Mouse (Mus musculus): ENCODE results near the gene Arhgap9. TPM values are rescaled to one million over a fixed set of nuclear protein-coding genes. Genes with fewer than 3 reads are reported as not detected.

Gene Arhgap9
- polyA plus RNA-seq, 1 experiment from 2014 or later: 5.5 TPM

GRCm38 (mm10) chr10:127318009-127318408 is 3.8 kb upstream of the Arhgap9 start:
- Histone ChIP-seq H3K36me3 (no peaks in the 10 kb centered on the region), H3K4me1 (peaks cover 5% of the 10 kb centered on the region; the same call in 1 of the 2 replicates), H3K27ac (no peak overlapping the region), H3K4me3 (no peak overlapping the region), H3K27me3 (ENCODE audit: low read depth, poor library complexity, severe bottlenecking) (peaks cover 15% of the 10 kb centered on the region), H3K9me3 (replicated peaks) (no peaks in the 10 kb centered on the region)
- whole genome bisulfite sequencing: 52% methylated on average over 4 of the region's 4 CpGs
- no peak for DNase-seq (ENCODE audit: low spot score)

- no peak for DNase-seq (ENCODE audit: low spot score)
- Histone ChIP-seq H3K4me1 (peaks cover 12% of the 10 kb centered on the region), H3K36me3 (no peaks in the 10 kb centered on the region), H3K27me3 (ENCODE audit: low read depth, poor library complexity, severe bottlenecking) (peaks cover 20% of the 10 kb centered on the region), H3K4me3 (no peak overlapping the region), H3K27ac (no peak overlapping the region), H3K9me3 (replicated peaks) (no peaks in the 10 kb centered on the region)
- WGBS: 77% methylated on average over 7 of the region's 7 CpGs
These were observed 1.8 kb upstream of the Arhgap9 start for GRCm38 (mm10) chr10:127319969-127320368.

GRCm38 (mm10) chr10:127322178-127322577 is 414 bp downstream of the Arhgap9 start:
- peaks cover 42% of the 10 kb centered on the region for H3K27me3 ChIP-seq (ENCODE audit: low read depth, poor library complexity, severe bottlenecking)
- no peak overlapping the region for H3K27ac ChIP-seq
- WGBS: 63% methylated on average over 13 of the region's 13 CpGs
- H3K4me3 ChIP-seq: no peak overlapping the region; the same call in 1 of the 2 replicates
- no peaks in the 10 kb centered on the region for H3K9me3 ChIP-seq (replicated peaks)
- DNase-seq (ENCODE audit: low spot score): no peak
- peaks cover 34% of the 10 kb centered on the region for H3K4me1 ChIP-seq
- H3K36me3 ChIP-seq: no peaks in the 10 kb centered on the region

GRCm38 (mm10) chr10:127322669-127323068 is 905 bp downstream of the Arhgap9 start:
- Histone ChIP-seq H3K9me3 (replicated peaks) (no peaks in the 10 kb centered on the region), H3K4me3 (no peak overlapping the region), H3K27me3 (ENCODE audit: low read depth, poor library complexity, severe bottlenecking) (peaks cover 47% of the 10 kb centered on the region), H3K27ac (no peak overlapping the region), H3K4me1 (peaks cover 34% of the 10 kb centered on the region), H3K36me3 (0 out of 2 replicates have a peak, but pooled peaks cover under 1% of the 10 kb centered on the region)
- no peak for DNase-seq (ENCODE audit: low spot score)
- WGBS: 78% methylated on average over 4 of the region's 4 CpGs

- 0 out of 2 replicates have a peak, but pooled peaks cover 2% of the 10 kb centered on the region for H3K36me3 ChIP-seq
- no peaks in the 10 kb centered on the region for H3K9me3 ChIP-seq (replicated peaks)
- H3K4me3 ChIP-seq: no peak overlapping the region
- no peak for DNase-seq (ENCODE audit: low spot score)
- WGBS: 77% methylated on average over 17 of the region's 17 CpGs
- H3K4me1 ChIP-seq: peaks cover 34% of the 10 kb centered on the region
- H3K27me3 ChIP-seq (ENCODE audit: low read depth, poor library complexity, severe bottlenecking): peaks cover 53% of the 10 kb centered on the region
- no peak overlapping the region; the same call in 1 of the 2 replicates for H3K27ac ChIP-seq
These were observed 1.5 kb downstream of the Arhgap9 start for GRCm38 (mm10) chr10:127323131-127323855.

- H3K27me3 ChIP-seq (ENCODE audit: low read depth, poor library complexity, severe bottlenecking): peaks cover 65% of the 10 kb centered on the region
- 12% methylated on average over 7 of the region's 7 CpGs for WGBS
- peaks cover 10% of the 10 kb centered on the region; the same call in 1 of the 2 replicates for H3K36me3 ChIP-seq
- peak overlapping the region; percentile 14 for H3K4me3 ChIP-seq
- no peaks in the 10 kb centered on the region for H3K9me3 ChIP-seq (replicated peaks)
- peak; percentile 73 for DNase-seq (ENCODE audit: low spot score)
- H3K4me1 ChIP-seq: peaks cover 34% of the 10 kb centered on the region
- peak overlapping the region; percentile 70; the same call in 1 of the 2 replicates for H3K27ac ChIP-seq
These were observed 2.7 kb downstream of the Arhgap9 start for GRCm38 (mm10) chr10:127324495-127324894.

GRCm38 (mm10) chr10:127325454-127326016 is 3.8 kb downstream of the Arhgap9 start:
- peaks cover 20% of the 10 kb centered on the region for H3K36me3 ChIP-seq

GRCm38 (mm10) chr10:127326017-127326801 is 4.4 kb downstream of the Arhgap9 start:
- Histone ChIP-seq H3K9me3 (replicated peaks) (no peaks in the 10 kb centered on the region), H3K36me3 (peaks cover 27% of the 10 kb centered on the region), H3K27me3 (ENCODE audit: low read depth, poor library complexity, severe bottlenecking) (peaks cover 75% of the 10 kb centered on the region), H3K27ac (peak overlapping the region; percentile 82), H3K4me3 (peak overlapping the region; percentile 65), H3K4me1 (peaks cover 43% of the 10 kb centered on the region)
- peak; percentile 73 for DNase-seq (ENCODE audit: low spot score)
- WGBS: under 1% methylated on average over 54 of the region's 54 CpGs

More at GRCm38 (mm10) chr10:127325454-127326016, 3.8 kb downstream of the Arhgap9 start:
- Histone ChIP-seq H3K27me3 (ENCODE audit: low read depth, poor library complexity, severe bottlenecking) (peaks cover 75% of the 10 kb centered on the region), H3K4me1 (peaks cover 39% of the 10 kb centered on the region), H3K4me3 (peak overlapping the region; percentile 65), H3K9me3 (replicated peaks) (no peaks in the 10 kb centered on the region), H3K27ac (peak overlapping the region; percentile 82)
- 22% methylated on average over 14 of the region's 14 CpGs for WGBS
- peak; percentile 49 for DNase-seq (ENCODE audit: low spot score)

- H3K9me3 ChIP-seq (replicated peaks): no peaks in the 10 kb centered on the region
- peaks cover 77% of the 10 kb centered on the region for H3K27me3 ChIP-seq (ENCODE audit: low read depth, poor library complexity, severe bottlenecking)
- H3K4me1 ChIP-seq: peaks cover 43% of the 10 kb centered on the region
- peak overlapping the region; percentile 82 for H3K27ac ChIP-seq
- DNase-seq (ENCODE audit: low spot score): peak; percentile 64
- 4% methylated on average over 29 of the region's 29 CpGs for WGBS
- H3K4me3 ChIP-seq: peak overlapping the region; percentile 65
- H3K36me3 ChIP-seq: peaks cover 33% of the 10 kb centered on the region
These were observed 5.1 kb downstream of the Arhgap9 start for GRCm38 (mm10) chr10:127326828-127327227.

- Histone ChIP-seq H3K9me3 (replicated peaks) (no peaks in the 10 kb centered on the region), H3K27me3 (ENCODE audit: low read depth, poor library complexity, severe bottlenecking) (peaks cover 72% of the 10 kb centered on the region), H3K27ac (no peak overlapping the region), H3K4me3 (peak overlapping the region; percentile 65), H3K4me1 (peaks cover 45% of the 10 kb centered on the region), H3K36me3 (peaks cover 41% of the 10 kb centered on the region)
- DNase-seq (ENCODE audit: low spot score): no peak
- 48% methylated on average over 18 of the region's 18 CpGs for WGBS
These were observed 5.8 kb downstream of the Arhgap9 start for GRCm38 (mm10) chr10:127327461-127328145.

- Histone ChIP-seq H3K27ac (no peak overlapping the region), H3K4me3 (no peak overlapping the region), H3K27me3 (ENCODE audit: low read depth, poor library complexity, severe bottlenecking) (peaks cover 61% of the 10 kb centered on the region), H3K4me1 (peaks cover 33% of the 10 kb centered on the region), H3K9me3 (replicated peaks) (no peaks in the 10 kb centered on the region), H3K36me3 (peaks cover 67% of the 10 kb centered on the region)
- no peak for DNase-seq (ENCODE audit: low spot score)
- 79% methylated on average over 7 of the region's 7 CpGs for WGBS
These were observed 8.4 kb downstream of the Arhgap9 start for GRCm38 (mm10) chr10:127330212-127330611.

- peaks cover 14% of the 10 kb centered on the region; the same call in 1 of the 2 replicates for H3K4me1 ChIP-seq
- peaks cover 87% of the 10 kb centered on the region for H3K36me3 ChIP-seq
- H3K27me3 ChIP-seq (ENCODE audit: low read depth, poor library complexity, severe bottlenecking): peaks cover 45% of the 10 kb centered on the region
- no peaks in the 10 kb centered on the region for H3K9me3 ChIP-seq (replicated peaks)
- DNase-seq (ENCODE audit: low spot score): peak; percentile 51
- WGBS: 31% methylated on average over 31 of the region's 31 CpGs
- H3K4me3 ChIP-seq: peak overlapping the region; percentile 36
- H3K27ac ChIP-seq: peak overlapping the region; percentile 63; the same call in 1 of the 2 replicates
These were observed 10.6 kb downstream of the Arhgap9 start for GRCm38 (mm10) chr10:127332211-127332874.
